Mouse (Mus musculus) lung, adult 2 months (tissue): ENCODE measurements around the gene Klhl36. TPM values are rescaled to one million over a fixed set of nuclear protein-coding genes. Genes with fewer than 3 reads are reported as not detected.
A peak's percentile ranks its signal among the peaks of the same experiment; 100 is the strongest.

Experiments used
- DNase-seq: peaks from one replicate; pipeline ENCODE4 v3.0.0; 2022
- H3K4me1 ChIP-seq: fragments of 200-500 bp; 2 replicates; pipeline ENCODE4 v1.6.1; 2011; ENCODE audit warnings: low read length; ENCODE audit not compliant: control insufficient read depth, insufficient read depth
- H3K4me3 ChIP-seq: fragments of 200-500 bp; replicated peaks from 2 replicates; pipeline ENCODE3; 2011; ENCODE audit warnings: low read depth, mild to moderate bottlenecking, control low read depth, low read length; ENCODE audit errors: extremely low read depth
- CTCF ChIP-seq: fragments of 200-500 bp; IDR thresholded peaks from 2 replicates; pipeline ENCODE4 v1.5.1; 2011; ENCODE audit warnings: mild to moderate bottlenecking, low read length, control low read depth; ENCODE audit not compliant: insufficient read depth
- POLR2A ChIP-seq: fragments of 200-500 bp; IDR thresholded peaks from 2 replicates; pipeline ENCODE4 v1.6.1; 2011; ENCODE audit warnings: low read depth, mild to moderate bottlenecking, control low read depth, low read length, borderline replicate concordance; ENCODE audit errors: extremely low read depth
- WGBS: fragments of 180-500 bp; shearing (Covaris S2); methylation state at CpG from one replicate; pipeline ENCODE4 v1.1.7; 2018; 5-methylcytosine and 5-hydroxymethylcytosine counted together
- polyA plus RNA-seq: library from polyadenylated mRNA; depleted of rRNA; stranded (reverse); fragments of >200 nt; gene quantifications from 2 replicates; pipeline ENCODE4 v1.2.3, GENCODE M21; 2012

Klhl36 gene
- polyA plus RNA-seq, 1 experiment: 28.9 TPM

GRCm38 (mm10) chr8:119832931-119833330 is 29.1 kb upstream of the Klhl36 start:
- Histone ChIP-seq H3K4me3 (no peak overlapping the region), H3K4me1 (peaks cover 7% of the 10 kb centered on the region)
- no peak for DNase-seq
- TF ChIP-seq CTCF: no peak
- no peak for TF ChIP-seq POLR2A
- 51% methylated on average over 5 of the region's 5 CpGs for WGBS

GRCm38 (mm10) chr8:119834676-119835075 is 27.4 kb upstream of the Klhl36 start:
- TF ChIP-seq CTCF: no peak
- TF ChIP-seq POLR2A: no peak
- no peak overlapping the region for H3K4me3 ChIP-seq
- no peak for DNase-seq
- H3K4me1 ChIP-seq: peaks cover 6% of the 10 kb centered on the region
- WGBS: 87% methylated on average over 6 of the region's 6 CpGs

- 77% methylated on average over 5 of the region's 5 CpGs for WGBS
- no peak for TF ChIP-seq POLR2A
- TF ChIP-seq CTCF: no peak
- no peak for DNase-seq
- H3K4me3 ChIP-seq: no peak overlapping the region
- H3K4me1 ChIP-seq: peaks cover 6% of the 10 kb centered on the region
These were observed 26.8 kb upstream of the Klhl36 start for GRCm38 (mm10) chr8:119835270-119835669.

GRCm38 (mm10) chr8:119836831-119837230 is 25.2 kb upstream of the Klhl36 start:
- H3K4me3 ChIP-seq: no peak overlapping the region
- 81% methylated on average over 4 of the region's 4 CpGs for WGBS
- no peak for DNase-seq
- H3K4me1 ChIP-seq: peaks cover 6% of the 10 kb centered on the region
- no peak for TF ChIP-seq CTCF
- TF ChIP-seq POLR2A: no peak

- 29% methylated on average over 10 of the region's 10 CpGs for WGBS
These were observed 24.5 kb upstream of the Klhl36 start for GRCm38 (mm10) chr8:119837553-119838071.

GRCm38 (mm10) chr8:119838100-119838982 is 23.7 kb upstream of the Klhl36 start:
- 45% methylated on average over 19 of the region's 19 CpGs for WGBS
- Histone ChIP-seq H3K4me3 (no peak overlapping the region), H3K4me1 (peaks cover 6% of the 10 kb centered on the region)
- TF ChIP-seq POLR2A: no peak
- no peak for TF ChIP-seq CTCF
- DNase-seq: no peak

More at GRCm38 (mm10) chr8:119837553-119838071, 24.5 kb upstream of the Klhl36 start:
- DNase-seq: no peak
- Histone ChIP-seq H3K4me3 (peak overlapping the region; percentile 26), H3K4me1 (peaks cover 6% of the 10 kb centered on the region)
- no peak for TF ChIP-seq POLR2A
- TF ChIP-seq CTCF: no peak

GRCm38 (mm10) chr8:119838983-119839340 is 23.1 kb upstream of the Klhl36 start:
- peaks cover 6% of the 10 kb centered on the region for H3K4me1 ChIP-seq
- no peak for TF ChIP-seq CTCF
- TF ChIP-seq POLR2A: no peak
- 80% methylated on average over 4 of the region's 4 CpGs for WGBS
- DNase-seq: no peak
- no peak overlapping the region for H3K4me3 ChIP-seq

- Histone ChIP-seq H3K4me1 (peaks cover 6% of the 10 kb centered on the region), H3K4me3 (peak overlapping the region; percentile 96)
- no peak for DNase-seq
- TF ChIP-seq POLR2A (no peak), CTCF (no peak)
- WGBS: 24% methylated on average over 14 of the region's 14 CpGs
These were observed 22.5 kb upstream of the Klhl36 start for GRCm38 (mm10) chr8:119839419-119840021.

- WGBS: under 1% methylated on average over 57 of the region's 57 CpGs
- peak; percentile 96 for DNase-seq
- Histone ChIP-seq H3K4me3 (peak within 1 kb of the TSS; percentile 96), H3K4me1 (peaks cover 6% of the 10 kb centered on the region)
- TF ChIP-seq CTCF (no peak), POLR2A (peak; percentile 89)
These were observed 21.7 kb upstream of the Klhl36 start, which contains the start of gene Cotl1 for GRCm38 (mm10) chr8:119840275-119840808. TSS of gene Cotl1 (minus strand) at chr8:119840544.

GRCm38 (mm10) chr8:119840905-119841411 is 21.1 kb upstream of the Klhl36 start:
- 41% methylated on average over 8 of the region's 8 CpGs for WGBS
- TF ChIP-seq POLR2A (no peak), CTCF (no peak)
- Histone ChIP-seq H3K4me1 (peaks cover 6% of the 10 kb centered on the region), H3K4me3 (peak overlapping the region; percentile 87)
- no peak for DNase-seq
